Mouse (Mus musculus): ENCODE results near the gene Mgat4c.
"Not testable (repeated sequence)": the region's sequence is repeated elsewhere in the genome, so short reads cannot be mapped to it uniquely, and the experiment has no call there.

Mgat4c gene

DNA sequence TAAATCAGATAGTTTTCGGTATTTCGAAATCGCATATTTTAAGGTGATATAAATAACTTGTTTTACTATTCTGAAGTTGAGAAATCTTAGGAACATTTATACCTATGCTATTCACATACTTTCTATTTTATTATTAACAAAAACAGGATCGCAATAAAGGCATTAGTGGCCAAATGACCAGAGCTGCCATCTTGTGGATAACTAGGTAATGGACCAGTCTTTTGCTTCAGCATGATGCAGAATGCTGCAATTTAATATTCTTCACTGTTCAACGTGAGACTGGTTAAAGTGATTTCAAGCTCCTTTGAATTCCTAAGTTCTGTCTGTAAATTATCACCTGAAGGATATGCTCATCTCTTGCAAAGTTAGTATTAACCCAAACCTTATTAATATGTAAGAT is 473.6 kb downstream of the Mgat4c start:
- no peak for DNase-seq

DNA sequence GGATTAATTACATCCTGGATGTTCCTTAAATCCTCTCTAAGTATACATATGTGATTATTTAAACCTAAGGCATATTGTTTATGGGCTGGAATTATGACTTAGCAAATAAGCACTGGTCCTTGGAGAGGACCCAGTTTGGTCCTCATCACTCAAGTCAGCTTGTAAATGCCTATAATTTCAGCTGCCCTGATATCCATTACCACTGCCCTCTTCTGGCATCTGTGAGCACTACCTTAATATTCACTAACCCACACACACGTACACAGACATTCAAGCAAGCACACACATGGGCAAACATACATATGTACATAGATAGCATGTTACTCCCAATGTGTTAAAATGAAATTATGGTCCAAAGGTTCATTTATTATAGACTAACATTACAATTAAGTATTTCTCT is 474.6 kb downstream of the Mgat4c start:
- no peak for DNase-seq

DNA sequence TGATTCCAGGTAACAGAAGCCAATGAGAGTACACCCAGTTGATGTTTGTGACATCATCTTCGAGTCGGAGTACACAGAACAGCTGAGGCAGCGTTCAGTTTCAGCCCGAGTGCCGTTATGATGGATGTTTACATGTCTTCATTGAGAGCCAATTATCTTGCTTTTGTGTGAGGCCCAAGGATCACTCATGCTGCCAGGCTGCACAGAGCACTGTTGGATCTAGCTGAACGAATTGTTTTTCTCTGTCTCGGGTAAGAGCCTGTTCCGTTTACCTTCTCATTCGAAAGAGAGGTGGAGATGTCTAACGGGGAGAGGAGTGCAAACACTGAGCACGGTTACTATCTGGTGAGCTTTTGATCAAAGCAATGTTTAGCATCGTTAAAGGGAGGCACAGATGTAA is 477.5 kb downstream of the Mgat4c start:
- no peak for DNase-seq

DNA sequence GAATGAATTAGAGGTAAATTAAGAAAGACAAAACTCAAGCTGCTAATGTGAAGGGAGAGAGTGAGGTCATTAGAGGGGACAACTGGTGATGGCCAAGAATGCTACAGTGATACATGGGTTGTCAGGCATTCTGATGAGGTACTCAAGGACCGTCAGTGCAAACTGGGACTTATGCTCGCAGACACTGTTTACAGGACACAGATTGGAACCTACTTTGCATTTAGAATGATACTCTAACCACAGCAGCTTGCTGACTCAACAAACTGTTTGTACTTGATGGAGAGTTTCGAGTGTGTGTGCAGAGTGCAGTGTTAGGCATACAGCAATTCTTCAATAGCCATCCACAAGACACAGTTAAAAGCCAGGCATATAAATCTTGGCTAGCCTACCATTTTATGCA is 503.4 kb downstream of the Mgat4c start:
- no peak for DNase-seq

DNA sequence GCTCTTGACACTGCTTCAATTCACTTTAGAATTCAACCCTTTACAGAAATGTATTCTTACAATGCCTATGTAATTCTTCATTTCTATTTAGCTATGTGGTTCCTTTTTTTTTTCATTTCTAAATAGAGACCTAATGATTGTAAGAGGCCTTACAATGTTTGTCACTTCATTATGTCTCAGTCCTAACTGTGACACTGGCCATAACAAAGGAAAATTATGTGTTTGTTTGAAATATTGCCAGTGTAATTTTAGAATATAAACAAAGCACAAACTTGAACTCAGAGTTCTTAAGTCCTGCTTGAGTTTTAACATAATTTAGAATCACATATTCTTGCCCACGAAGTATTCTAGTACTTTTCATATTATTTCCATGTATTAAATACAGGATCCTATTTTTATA is 510.4 kb downstream of the Mgat4c start:
- no peak for DNase-seq

DNA sequence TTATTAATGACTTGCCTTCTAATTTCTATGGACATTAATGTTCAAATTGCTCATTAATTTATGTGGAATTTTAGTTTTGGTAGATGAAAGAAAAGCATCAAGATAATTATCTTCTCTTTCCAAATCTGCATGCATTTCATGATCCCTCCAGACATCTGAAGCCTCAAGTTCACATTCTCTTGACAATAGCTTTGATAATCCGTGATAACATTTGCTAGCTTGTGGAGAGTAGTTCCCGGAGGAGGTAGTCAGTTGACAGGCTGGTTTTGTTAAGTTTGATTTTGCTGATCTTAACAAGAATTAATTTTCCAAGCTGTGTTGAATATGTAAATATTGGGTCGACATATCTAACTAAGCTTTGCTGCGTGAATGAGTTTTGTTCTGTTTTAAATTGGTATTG is 515.6 kb downstream of the Mgat4c start:
- DNase-seq, result no peak

DNA sequence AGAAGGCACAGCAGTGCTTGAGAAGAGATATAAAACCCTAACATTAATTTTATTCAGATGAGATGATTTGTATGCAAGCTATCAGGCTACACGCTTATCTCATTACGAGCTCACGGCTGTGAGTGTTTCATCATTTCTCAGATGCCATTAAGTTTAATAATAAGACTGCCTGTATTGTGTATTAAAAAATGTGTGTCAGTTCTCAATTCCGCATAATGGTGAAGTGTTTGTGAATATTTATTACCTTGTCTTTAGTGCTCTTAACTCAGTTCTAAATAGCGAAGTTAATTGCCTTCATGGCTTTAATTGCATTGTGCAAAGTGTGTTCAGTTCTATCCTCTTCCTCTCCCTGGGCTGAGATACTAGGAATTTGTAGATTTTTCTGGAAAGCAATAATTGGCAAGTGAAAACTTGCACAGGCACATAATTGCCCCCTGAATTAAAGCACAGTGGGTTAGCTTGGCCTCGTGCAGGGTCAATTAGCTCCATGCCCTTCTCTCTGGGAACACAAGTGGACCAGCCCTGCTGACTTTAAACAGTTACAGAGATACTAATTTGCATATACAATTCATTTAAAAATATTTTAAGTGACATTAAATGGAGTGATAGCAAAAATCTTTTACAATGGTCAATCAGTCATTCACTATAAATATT is 557.4 kb downstream of the Mgat4c start:
- no peak for DNase-seq

DNA sequence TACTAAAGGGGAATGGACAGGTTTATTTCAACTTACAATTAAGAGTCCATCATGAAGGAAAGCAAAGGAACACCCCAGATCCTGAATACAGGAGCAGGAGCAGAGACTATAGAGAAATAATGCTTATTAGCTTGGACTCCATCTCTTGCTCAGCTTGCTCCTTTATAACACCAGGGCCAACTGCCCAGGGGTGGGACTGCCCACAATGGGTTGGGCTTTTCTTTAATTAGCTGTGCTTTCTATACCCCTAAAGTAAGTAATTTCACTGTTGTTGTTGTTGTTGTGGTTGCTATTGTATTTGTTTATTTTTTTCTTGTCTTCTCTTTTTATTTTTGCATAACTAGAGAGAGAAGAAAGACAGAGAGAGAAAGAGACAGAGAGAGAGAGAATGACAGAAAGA is 562.6 kb downstream of the Mgat4c start:
- DNase-seq, result no peak

DNA sequence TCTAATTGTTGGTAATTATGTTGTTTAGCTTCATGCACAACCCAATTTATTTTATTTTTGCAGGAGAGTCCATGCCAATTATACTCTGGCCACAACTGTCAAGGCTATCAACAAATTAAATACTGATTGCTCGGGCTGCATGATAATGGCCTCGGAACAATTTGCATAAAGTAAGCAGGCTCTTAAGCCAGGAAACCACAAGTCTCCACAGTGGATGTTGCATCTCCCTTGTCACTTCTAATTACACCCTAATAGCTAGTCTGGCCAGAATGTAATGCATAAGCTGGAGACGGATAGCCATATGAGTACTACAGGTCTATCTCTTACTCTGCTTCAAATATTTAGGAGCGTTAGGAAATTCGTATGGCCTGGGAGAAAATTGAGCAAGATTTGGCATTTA is 563.3 kb downstream of the Mgat4c start:
- DNase-seq, result no peak

DNA sequence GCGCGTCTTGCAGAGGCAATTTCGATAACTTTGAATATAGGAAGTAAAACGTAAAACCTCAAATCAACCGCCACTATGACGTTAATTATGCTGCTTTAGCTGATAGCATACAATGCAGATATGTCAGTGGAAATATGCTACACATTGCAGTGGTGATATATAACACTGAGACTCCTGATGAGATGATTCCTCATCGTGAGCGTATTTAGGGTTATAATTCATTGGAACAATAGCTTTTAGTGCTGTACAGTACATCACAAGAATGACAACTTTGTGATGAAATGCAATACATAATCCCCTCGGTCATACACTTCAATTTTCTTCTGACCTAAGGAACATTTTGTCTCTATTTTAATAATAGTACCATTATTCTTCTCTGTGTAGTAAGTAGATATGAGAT is 564.0 kb downstream of the Mgat4c start:
- DNase-seq, result no peak

DNA sequence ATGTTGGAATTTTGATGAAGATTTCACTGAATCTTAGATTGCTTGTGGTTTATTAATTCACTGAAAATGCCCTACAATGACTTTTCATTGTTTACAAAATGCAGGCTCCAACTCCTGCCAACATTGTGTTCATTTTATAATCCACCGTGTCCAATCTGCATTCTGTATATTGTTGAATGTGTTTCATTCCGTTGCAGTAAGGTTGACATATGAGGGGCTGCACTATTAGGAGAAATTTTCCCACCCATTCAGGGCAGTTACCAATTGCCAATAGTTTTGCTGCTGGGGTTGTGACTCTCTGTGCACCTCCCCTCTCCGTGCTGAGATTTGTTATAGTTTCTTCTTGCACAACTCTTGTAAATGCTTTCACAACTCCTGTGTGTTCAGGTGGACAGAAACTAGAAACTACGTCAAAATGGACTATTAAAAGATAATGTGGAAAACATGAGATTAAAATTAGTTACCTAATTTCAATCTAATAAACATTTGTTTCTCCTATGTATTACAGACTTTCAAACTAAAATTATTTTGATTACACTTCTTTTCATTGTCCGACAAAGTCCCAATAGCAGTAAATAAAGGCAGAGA is 627.7 kb downstream of the Mgat4c start:
- DNase-seq, result no peak

DNA sequence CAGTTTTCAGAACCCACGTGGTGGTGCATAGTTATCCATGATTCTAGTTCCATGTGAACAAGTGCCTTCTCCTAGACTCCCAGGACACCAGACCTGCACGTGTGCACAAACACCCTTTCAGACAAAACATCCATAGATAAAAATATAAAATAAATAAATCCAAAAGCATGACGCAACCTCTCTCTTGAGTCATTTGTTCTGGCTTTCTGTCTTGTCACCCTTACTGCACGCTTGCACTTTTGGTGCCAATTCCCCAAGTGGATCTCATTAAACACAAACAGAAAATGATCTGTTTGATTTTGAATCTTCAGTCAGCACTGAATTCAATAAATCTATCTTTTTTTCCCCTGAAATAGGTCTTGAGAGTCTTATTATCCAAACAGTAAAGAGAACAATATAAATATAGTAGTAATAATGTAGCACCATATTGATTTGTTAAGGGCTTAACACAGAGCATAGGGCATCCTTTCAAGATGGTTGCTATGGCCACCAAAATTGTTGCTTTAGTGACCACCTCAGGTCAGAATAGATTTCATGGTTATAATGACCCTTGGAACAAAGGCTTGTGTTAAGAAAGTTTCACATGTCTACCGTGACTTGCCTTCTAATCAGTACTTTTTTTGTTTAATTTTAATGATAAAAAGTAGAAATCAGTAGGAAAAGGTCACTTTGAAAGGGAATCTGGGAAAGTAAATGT is 684.5 kb downstream of the Mgat4c start:
- no peak for DNase-seq

DNA sequence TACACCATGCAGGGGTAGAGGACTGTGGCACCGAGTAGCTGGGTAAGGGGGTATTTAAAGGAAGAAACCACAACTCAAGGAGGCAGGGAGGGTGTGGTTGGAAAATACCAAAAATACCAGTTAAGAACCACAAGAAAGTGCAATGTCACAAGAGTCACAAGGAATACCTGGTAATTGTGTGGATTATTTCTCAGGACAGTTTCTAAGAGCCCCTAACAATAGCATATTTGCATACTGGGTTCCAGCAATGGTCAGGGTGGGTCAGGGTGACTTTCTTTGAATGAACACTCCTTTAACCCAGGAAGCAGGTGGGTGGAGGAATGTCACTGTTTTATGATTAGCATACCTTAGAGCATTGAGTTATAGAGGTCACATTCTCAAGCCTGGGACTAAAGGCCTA is 689.3 kb downstream of the Mgat4c start:
- no peak for DNase-seq

DNA sequence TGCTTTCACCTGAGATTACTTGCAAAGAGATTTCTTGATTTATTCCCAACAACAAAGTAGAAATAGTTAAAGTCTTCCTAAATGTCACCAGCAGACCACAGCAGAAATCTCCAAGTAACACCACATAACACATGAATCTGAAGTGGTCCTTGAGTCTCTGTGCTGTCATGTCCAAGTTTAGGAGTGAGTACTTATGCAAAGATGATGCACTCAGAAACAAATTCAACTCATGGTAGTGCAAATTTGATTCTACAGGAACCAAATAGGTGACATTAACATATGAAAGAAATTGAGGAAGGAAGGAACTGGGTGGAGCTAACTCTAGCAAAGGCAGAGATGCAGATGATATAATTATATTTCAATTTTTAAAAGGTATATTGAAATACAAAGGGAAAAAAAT is 690.8 kb downstream of the Mgat4c start:
- DNase-seq, result no peak

DNA sequence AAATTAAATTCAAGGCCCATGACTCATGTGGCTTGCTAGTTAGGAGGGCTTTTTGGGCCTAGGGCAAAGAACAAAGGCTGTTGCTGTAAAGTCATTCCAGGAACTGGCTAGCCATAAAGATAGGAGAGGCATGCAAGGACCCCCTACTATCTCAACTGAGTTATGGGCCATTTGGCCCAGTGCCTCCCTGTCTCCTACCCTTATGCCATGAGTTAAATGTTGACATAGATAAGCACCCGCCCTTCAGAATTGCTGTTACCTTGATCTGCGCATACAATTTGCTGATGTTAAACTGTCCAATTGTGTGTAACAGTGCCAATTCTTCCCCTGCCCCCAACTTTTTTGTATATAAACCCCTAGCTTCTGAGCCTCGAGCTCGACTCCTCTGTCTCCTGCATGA is 692.8 kb downstream of the Mgat4c start:
- DNase-seq, result no peak

DNA sequence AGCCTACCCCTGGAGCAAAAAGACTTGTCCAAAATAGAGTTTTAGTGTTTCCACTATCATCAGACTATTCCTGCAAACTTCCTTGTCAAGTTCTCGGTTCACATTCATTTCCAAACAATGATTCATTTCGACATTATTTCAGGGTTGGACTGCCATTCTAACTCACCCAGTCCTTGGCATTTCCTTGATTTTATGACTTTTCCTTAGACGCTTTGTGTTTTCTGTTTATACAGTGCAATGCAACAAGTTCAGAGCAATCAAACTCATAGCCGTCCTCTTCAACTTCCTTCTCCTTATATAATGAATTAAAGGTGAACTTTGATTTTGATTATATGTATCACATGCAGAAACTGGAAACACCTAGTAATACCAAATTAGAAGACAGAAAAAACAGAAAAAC is 696.1 kb downstream of the Mgat4c start:
- no peak for DNase-seq

DNA sequence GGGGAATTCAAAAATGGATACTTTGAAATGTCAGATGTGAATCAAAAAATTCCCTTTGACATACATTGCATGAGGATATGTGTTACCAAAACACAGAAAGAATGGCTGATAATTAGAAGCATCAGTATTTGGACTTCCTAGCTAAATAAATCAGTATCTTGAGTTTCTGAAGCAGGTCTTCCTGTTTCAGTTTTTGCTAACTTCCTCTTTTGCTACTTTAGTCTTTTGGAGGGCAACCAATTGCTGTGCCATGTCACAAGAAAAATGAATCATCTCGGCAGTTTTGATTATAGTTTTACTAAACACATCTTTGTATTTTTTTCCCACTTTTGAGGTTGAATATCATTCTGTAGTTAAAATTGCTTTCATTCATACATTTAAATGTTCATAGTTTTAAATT is 707.9 kb downstream of the Mgat4c start:
- DNase-seq, result no peak

DNA sequence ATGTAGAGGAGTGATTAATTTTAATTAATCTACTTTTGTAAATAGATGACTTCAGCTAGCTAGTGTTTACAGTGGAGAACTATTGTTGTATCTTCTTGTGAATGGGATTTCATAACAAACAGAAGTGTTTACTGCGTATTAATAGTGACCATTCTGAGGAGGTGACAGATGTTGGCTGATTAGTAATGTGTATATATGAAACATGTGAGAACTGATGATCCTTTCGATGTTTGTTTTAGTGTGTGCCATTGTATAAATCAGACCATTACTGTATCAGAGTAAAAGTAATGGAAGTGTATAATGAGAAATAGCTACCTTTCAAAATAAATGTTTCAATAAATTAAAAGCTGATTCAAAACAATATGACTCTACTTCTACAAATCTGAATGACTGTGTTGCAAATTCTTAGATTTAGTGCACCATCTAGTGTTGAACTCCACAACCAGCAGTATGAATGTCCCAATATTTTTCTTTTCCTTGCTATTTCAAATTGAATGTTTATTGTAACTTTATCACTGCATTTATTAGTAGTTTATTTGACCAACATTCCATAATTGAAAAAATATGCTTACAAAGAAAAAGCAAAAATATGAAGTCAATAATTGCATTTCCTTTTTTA is 736.5 kb downstream of the Mgat4c start:
- DNase-seq, result no peak

DNA sequence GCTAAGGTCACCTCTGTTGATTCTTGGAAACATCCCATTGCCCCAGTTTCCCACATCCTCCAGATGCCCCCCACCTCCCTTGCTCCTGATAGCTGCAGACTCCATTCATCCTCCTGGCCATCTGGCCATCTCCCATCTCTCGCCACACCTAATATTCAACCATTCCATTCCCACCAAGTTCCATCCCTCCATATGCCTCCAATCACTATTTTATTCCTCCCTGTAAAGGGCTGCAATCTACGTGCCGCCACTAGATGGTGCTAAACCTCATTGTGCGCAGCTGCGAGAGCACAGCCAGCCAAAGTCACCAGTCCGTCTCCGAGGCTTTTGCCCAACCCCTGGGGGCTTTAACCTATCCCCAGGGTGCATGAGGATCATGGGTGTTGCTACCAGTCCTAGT is 753.8 kb downstream of the Mgat4c start:
- DNase-seq, result peak in 1 of 2 experiments; percentile 43

DNA sequence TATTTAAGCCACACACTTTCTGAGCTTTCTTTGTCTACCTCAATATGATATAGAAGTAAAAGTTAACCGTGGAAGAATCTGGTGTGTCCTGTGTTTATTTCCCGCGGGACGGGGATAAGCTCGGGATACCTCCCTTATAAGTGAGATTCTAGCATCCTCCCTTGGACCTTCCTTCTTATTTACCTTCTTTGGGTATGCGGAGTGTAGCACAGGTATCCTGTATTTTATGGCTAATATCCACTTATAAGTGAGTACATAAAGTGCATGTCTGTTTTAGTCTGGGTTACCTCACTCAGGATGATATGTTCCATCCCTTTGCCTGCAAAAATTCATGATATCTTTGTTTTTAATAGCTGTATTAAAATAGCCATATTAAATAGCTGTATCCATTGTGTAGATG is 754.2 kb downstream of the Mgat4c start:
- DNase-seq, result not testable (repeated sequence)

Measured in kidney, adult 8-10 months (tissue).